Mouse (Mus musculus): Measurements from ENCODE around the gene Kdm1a. TPM values are rescaled to one million over a fixed set of nuclear protein-coding genes. Genes with fewer than 3 reads are reported as not detected.

Gene Kdm1a
- polyA plus RNA-seq, 1 experiment from 2014 or later, result 46.9 TPM

- H3K27ac ChIP-seq, result no peak overlapping the region
- H3K27me3 ChIP-seq, result peaks cover 52% of the 10 kb centered on the region
- ATAC-seq (ENCODE audit: low FRiP score, low read depth), result no peak
- H3K4me3 ChIP-seq, result no peak overlapping the region
- H3K36me3 ChIP-seq, result no peaks in the 10 kb centered on the region
- no peak overlapping the region for H3K4me2 ChIP-seq (replicated peaks)
- peaks cover 9% of the 10 kb centered on the region; the same call in 1 of the 2 replicates for H3K9me3 ChIP-seq
- no peak overlapping the region for H3K9ac ChIP-seq
- peaks cover 11% of the 10 kb centered on the region; the same call in 1 of the 2 replicates for H3K4me1 ChIP-seq
Observed at GRCm38 (mm10) chr4:136635995-136636394, 33.5 kb upstream of the Kdm1a start.

DNA sequence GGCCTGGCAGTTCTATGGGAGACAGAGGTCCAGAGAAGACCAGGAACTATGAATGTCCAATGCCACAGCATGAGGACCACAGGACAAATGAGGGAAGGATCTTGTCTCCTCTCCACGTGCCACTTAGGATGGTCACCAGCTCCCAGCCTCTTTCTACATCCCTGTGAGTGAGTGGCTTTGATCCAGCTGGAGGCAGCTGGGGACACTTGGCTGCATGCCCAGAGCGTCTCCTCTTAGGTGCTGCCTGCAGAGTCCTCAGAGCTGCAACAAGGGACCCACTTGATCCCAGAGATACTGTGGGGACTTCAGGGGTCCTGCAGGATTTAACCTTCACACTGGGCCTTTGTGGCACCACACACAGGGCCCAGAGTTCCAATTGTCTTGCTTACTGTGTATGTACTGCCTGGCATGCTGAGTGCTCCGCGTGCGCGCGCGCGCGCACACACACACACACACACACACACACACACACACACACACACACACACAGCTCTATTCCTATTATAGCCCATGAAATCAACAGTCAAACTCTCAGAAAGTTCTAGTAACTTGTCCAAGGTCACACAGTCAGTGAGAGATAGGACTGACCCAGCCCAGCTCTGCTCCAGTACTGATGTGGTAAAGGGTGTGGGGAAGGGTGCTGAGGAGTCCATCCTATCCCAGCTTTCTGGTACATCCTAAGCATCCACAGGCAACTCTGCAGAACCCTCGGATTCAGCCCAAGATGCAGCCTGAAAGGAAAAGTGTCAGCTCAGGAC, 28.9 kb upstream of the Kdm1a start:
- H3K9ac ChIP-seq, result no peak overlapping the region
- ATAC-seq (ENCODE audit: low FRiP score, low read depth), result no peak
- WGBS, result 81% methylated on average over 11 of the region's 11 CpGs

GRCm38 (mm10) chr4:136626590-136626989, 24.1 kb upstream of the Kdm1a start:
- no peaks in the 10 kb centered on the region for H3K36me3 ChIP-seq
- WGBS, result 75% methylated on average over 6 of the region's 6 CpGs
- H3K27ac ChIP-seq, result no peak overlapping the region
- no peak overlapping the region for H3K4me3 ChIP-seq
- no peak overlapping the region for H3K4me2 ChIP-seq (replicated peaks)
- H3K9ac ChIP-seq, result no peak overlapping the region
- no peaks in the 10 kb centered on the region for H3K4me1 ChIP-seq
- no peak for ATAC-seq (ENCODE audit: low FRiP score, low read depth)
- 0 out of 2 replicates have a peak, but pooled peaks cover 5% of the 10 kb centered on the region for H3K27me3 ChIP-seq
- no peaks in the 10 kb centered on the region for H3K9me3 ChIP-seq

More for the DNA sequence above, 28.9 kb upstream of the Kdm1a start:
- H3K4me2 ChIP-seq (replicated peaks), result no peak overlapping the region
- no peak overlapping the region for H3K4me3 ChIP-seq
- no peaks in the 10 kb centered on the region for H3K36me3 ChIP-seq
- peaks cover 11% of the 10 kb centered on the region for H3K27me3 ChIP-seq
- H3K9me3 ChIP-seq, result peaks cover 9% of the 10 kb centered on the region; the same call in 1 of the 2 replicates
- no peaks in the 10 kb centered on the region for H3K4me1 ChIP-seq
- H3K27ac ChIP-seq, result no peak overlapping the region

- Histone ChIP-seq H3K4me1 (no peaks in the 10 kb centered on the region), H3K9ac (peak within 1 kb of the TSS; percentile 19), H3K27ac (no peak within 1 kb of the TSS), H3K4me2 (replicated peaks) (no peak within 1 kb of the TSS), H3K27me3 (0 out of 2 replicates have a peak, but pooled peaks cover 7% of the 10 kb centered on the region), H3K36me3 (no peaks in the 10 kb centered on the region), H3K4me3 (no peak within 1 kb of the TSS), H3K9me3 (no peaks in the 10 kb centered on the region)
- ATAC-seq (ENCODE audit: low FRiP score, low read depth), result no peak
- WGBS, result 47% methylated on average over 6 of the region's 6 CpGs
Observed at GRCm38 (mm10) chr4:136622388-136622787, 19.9 kb upstream of the Kdm1a start, which contains the start of gene Lactbl1. Lactbl1 (plus strand) TSS chr4:136622621.

GRCm38 (mm10) chr4:136621956-136622355, 19.4 kb upstream of the Kdm1a start:
- Histone ChIP-seq H3K4me1 (no peaks in the 10 kb centered on the region), H3K36me3 (no peaks in the 10 kb centered on the region), H3K9me3 (no peaks in the 10 kb centered on the region), H3K9ac (no peak overlapping the region), H3K4me2 (replicated peaks) (no peak overlapping the region), H3K27me3 (0 out of 2 replicates have a peak, but pooled peaks cover 7% of the 10 kb centered on the region), H3K27ac (no peak overlapping the region), H3K4me3 (no peak overlapping the region)
- WGBS, result 46% methylated on average over 5 of the region's 5 CpGs
- no peak for ATAC-seq (ENCODE audit: low FRiP score, low read depth)

- Histone ChIP-seq H3K27ac (no peak overlapping the region), H3K4me1 (no peaks in the 10 kb centered on the region), H3K4me2 (replicated peaks) (no peak overlapping the region), H3K9me3 (no peaks in the 10 kb centered on the region), H3K36me3 (no peaks in the 10 kb centered on the region), H3K4me3 (no peak overlapping the region), H3K9ac (no peak overlapping the region), H3K27me3 (0 out of 2 replicates have a peak, but pooled peaks cover 7% of the 10 kb centered on the region)
- ATAC-seq (ENCODE audit: low FRiP score, low read depth), result peak; percentile 40; the same call in 1 of the 2 replicates
- 0% methylated on average over 1 of the region's 1 CpGs for WGBS
Observed at GRCm38 (mm10) chr4:136621336-136621735, 18.8 kb upstream of the Kdm1a start.

DNA sequence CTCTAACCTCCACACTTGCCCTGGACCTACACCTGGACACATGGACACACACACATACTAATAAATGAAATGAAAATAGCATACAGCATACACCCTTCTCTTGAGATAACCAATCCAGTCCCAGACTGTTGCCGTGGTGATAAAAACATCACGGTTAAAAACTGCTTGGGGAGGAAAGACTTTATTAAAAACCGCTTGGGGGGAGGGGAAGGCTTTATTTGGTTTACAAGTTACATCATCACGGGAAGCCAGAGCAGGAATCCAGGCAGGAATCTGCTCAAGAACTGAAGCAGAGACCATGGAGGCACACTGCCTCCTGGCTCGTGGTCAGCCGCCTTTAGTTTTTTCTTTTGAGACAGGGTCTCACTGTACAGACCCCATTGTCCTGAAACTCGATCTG, 11.1 kb upstream of the Kdm1a start:
- Histone ChIP-seq H3K27ac (no peak overlapping the region), H3K4me1 (no peaks in the 10 kb centered on the region), H3K9ac (no peak overlapping the region), H3K9me3 (no peaks in the 10 kb centered on the region), H3K4me3 (no peak overlapping the region), H3K4me2 (replicated peaks) (no peak overlapping the region), H3K36me3 (no peaks in the 10 kb centered on the region), H3K27me3 (no peaks in the 10 kb centered on the region)
- ATAC-seq (ENCODE audit: low FRiP score, low read depth), result no peak
- WGBS, result 55% methylated on average over 7 of the region's 7 CpGs

- 72% methylated on average over 4 of the region's 4 CpGs for WGBS
- no peaks in the 10 kb centered on the region for H3K4me1 ChIP-seq
- no peak within 1 kb of the TSS for H3K27ac ChIP-seq
- H3K36me3 ChIP-seq, result no peaks in the 10 kb centered on the region
- H3K9ac ChIP-seq, result no peak within 1 kb of the TSS
- no peak within 1 kb of the TSS for H3K4me2 ChIP-seq (replicated peaks)
- no peak within 1 kb of the TSS for H3K4me3 ChIP-seq
- H3K27me3 ChIP-seq, result no peaks in the 10 kb centered on the region
- no peak for ATAC-seq (ENCODE audit: low FRiP score, low read depth)
- H3K9me3 ChIP-seq, result no peaks in the 10 kb centered on the region
Observed at GRCm38 (mm10) chr4:136610387-136610856, 7.9 kb upstream of the Kdm1a start, which contains the start of gene Tex46. Tex46 (plus strand) TSS chr4:136610437.

- H3K36me3 ChIP-seq, result no peaks in the 10 kb centered on the region
- H3K27me3 ChIP-seq, result no peaks in the 10 kb centered on the region
- H3K4me1 ChIP-seq, result peaks cover 4% of the 10 kb centered on the region
- no peak overlapping the region for H3K4me2 ChIP-seq (replicated peaks)
- no peak overlapping the region for H3K9ac ChIP-seq
- ATAC-seq (ENCODE audit: low FRiP score, low read depth), result no peak
- H3K27ac ChIP-seq, result no peak overlapping the region
- WGBS, result 89% methylated on average over 19 of the region's 19 CpGs
- no peaks in the 10 kb centered on the region for H3K9me3 ChIP-seq
- no peak overlapping the region for H3K4me3 ChIP-seq
Observed at GRCm38 (mm10) chr4:136605756-136606485, 3.4 kb upstream of the Kdm1a start.

DNA sequence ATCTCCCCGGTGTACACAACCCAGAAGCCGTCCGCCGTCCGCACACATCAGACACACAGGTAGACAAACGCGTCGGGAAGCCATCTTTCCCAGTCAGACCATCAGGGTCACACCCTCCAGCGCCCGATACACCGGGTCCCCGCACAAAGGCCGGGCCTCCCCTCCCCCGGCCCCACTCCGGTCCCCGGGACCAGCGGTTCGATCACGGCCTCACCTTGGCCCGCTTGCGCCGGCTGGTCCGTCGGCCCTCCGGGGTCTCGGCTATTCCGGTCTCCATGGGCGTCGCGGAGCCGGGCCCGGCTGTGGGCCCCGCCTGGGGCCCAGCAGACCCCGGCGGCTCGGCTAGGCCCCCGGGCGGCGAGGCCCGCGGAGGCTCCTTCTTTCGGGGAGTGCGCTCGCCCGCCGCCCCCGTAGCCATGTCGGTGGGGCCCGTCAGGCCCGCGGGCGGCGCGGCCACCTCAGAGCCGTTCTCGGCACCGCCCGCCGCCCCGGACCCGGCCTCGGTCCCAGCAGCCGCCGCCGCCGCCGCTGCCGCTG, 437 bp downstream of the Kdm1a start:
- no peaks in the 10 kb centered on the region for H3K27me3 ChIP-seq
- WGBS, result under 1% methylated on average over 49 of the region's 68 CpGs
- H3K4me2 ChIP-seq (replicated peaks), result peak overlapping the region; percentile 69

DNA sequence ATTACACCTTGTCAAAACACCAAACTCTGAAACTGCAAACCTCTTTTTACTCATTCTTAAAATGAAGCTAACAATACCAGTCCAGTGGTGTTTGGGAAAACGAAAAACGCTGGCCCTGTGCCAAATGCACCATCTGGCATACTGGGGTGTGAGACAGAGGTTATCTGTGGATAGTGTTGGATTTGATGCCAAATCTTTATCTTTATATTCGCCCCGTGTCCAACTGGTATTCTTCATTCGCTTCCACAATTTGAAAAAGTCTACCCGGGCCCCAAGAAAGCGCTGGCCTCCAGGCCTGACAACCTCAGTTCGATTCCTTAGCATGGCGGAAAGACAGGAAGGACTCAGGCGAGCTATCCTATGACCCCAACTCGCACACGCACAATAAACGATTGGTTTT, 1.0 kb downstream of the Kdm1a start:
- peaks cover 13% of the 10 kb centered on the region for H3K4me1 ChIP-seq
- no peaks in the 10 kb centered on the region; the same call in 1 of the 2 replicates for H3K36me3 ChIP-seq
- peak overlapping the region; percentile 100 for H3K9ac ChIP-seq
- H3K9me3 ChIP-seq, result no peaks in the 10 kb centered on the region
- H3K27me3 ChIP-seq, result no peaks in the 10 kb centered on the region
- peak overlapping the region; percentile 98 for H3K4me3 ChIP-seq
- H3K4me2 ChIP-seq (replicated peaks), result peak overlapping the region; percentile 69
- WGBS, result 2% methylated on average over 13 of the region's 13 CpGs
- ATAC-seq (ENCODE audit: low FRiP score, low read depth), result no peak; the same call in 1 of the 2 replicates
- H3K27ac ChIP-seq, result peak overlapping the region; percentile 91; the same call in 1 of the 2 replicates

More for the DNA sequence above, 437 bp downstream of the Kdm1a start:
- H3K36me3 ChIP-seq, result no peaks in the 10 kb centered on the region; the same call in 1 of the 2 replicates
- peak overlapping the region; percentile 98 for H3K4me3 ChIP-seq
- peak overlapping the region; percentile 91 for H3K27ac ChIP-seq
- ATAC-seq (ENCODE audit: low FRiP score, low read depth), result peak; percentile 45; the same call in 1 of the 2 replicates
- peak overlapping the region; percentile 100 for H3K9ac ChIP-seq
- peaks cover 13% of the 10 kb centered on the region for H3K4me1 ChIP-seq
- H3K9me3 ChIP-seq, result no peaks in the 10 kb centered on the region

GRCm38 (mm10) chr4:136600536-136600935, 2.0 kb downstream of the Kdm1a start:
- peak overlapping the region; percentile 69 for H3K4me2 ChIP-seq (replicated peaks)
- no peak for ATAC-seq (ENCODE audit: low FRiP score, low read depth)
- H3K9ac ChIP-seq, result no peak overlapping the region
- 88% methylated on average over 2 of the region's 2 CpGs for WGBS
- H3K27ac ChIP-seq, result no peak overlapping the region
- H3K27me3 ChIP-seq, result no peaks in the 10 kb centered on the region
- no peaks in the 10 kb centered on the region for H3K9me3 ChIP-seq
- H3K4me1 ChIP-seq, result peaks cover 13% of the 10 kb centered on the region
- H3K4me3 ChIP-seq, result peak overlapping the region; percentile 98
- H3K36me3 ChIP-seq, result no peaks in the 10 kb centered on the region; the same call in 1 of the 2 replicates
